Mouse (Mus musculus): ENCODE measurements around the gene Olfr572. TPM values are rescaled to one million over a fixed set of nuclear protein-coding genes. Genes with fewer than 3 reads are reported as not detected.

The Olfr572 gene
- polyA plus RNA-seq (2015; fragmentation: Nextera tagmentation; extraction: Ambion mirVana), result not detected in 2 replicates

DNA sequence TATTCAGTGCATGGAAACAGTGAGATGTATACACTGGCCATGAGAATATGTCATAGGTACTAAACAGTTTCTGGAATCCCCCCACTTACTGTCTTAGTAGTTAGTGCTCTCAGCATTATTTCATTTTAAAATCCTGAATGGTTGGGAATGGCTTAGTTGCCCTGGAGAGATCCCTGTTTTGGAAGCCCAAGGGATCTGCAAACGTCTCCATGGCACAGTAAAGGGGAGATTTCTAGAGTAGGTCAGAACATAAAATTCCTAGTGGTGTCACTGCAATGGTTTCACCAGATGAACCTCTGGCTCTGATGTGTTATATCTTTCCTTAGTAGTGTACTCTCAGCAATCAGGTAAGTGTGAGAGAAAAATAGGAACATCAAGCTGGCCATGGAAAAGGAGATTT, at the start of gene Olfr572:
Gene Olfr572 (plus strand): TSS at position 301 of the 400 bp plus-strand sequence.
- Histone ChIP-seq H3K4me2 (no peak within 1 kb of the TSS), H3K9me3 (no peaks in the 10 kb centered on the region), H3K27ac (no peak within 1 kb of the TSS), H3K9ac (no peak within 1 kb of the TSS), H3K4me1 (no peaks in the 10 kb centered on the region), H3K36me3 (no peaks in the 10 kb centered on the region), H3K4me3 (no peak within 1 kb of the TSS), H3K27me3 (no peaks in the 10 kb centered on the region)
- ATAC-seq (ENCODE audit: insufficient number of reproducible peaks, low FRiP score, low TSS enrichment, low read depth), result no peak
- WGBS, result 51% methylated on average over 1 of the region's 1 CpGs

DNA sequence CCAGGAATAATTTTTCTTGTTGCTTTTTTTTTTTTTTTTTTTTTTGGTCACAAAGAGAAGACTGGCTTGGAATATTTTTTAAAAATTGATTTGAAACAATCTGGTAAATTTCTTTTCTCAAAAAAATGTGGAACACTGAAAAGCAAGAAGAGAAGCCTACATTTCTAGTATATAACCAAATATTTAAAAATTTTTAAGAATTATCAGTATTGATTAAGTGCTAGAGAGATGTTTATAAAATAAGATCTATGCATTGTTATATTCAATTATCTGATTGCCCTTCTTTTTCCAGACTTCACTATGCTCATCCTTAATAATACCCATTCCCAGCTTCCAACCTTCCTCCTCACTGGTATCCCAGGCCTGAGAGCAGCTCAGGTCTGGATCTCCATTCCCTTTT, 47.4 kb upstream of the Olfr572 start, which contains the start of gene Olfr568:
Gene Olfr568 (plus strand): TSS at position 301 of the 400 bp plus-strand sequence.
- Histone ChIP-seq H3K9ac (no peak within 1 kb of the TSS), H3K27me3 (no peaks in the 10 kb centered on the region), H3K4me1 (no peaks in the 10 kb centered on the region), H3K4me3 (no peak within 1 kb of the TSS), H3K4me2 (no peak within 1 kb of the TSS), H3K36me3 (no peaks in the 10 kb centered on the region), H3K9me3 (no peaks in the 10 kb centered on the region), H3K27ac (no peak within 1 kb of the TSS)
- ATAC-seq (ENCODE audit: insufficient number of reproducible peaks, low FRiP score, low TSS enrichment, low read depth), result no peak

DNA sequence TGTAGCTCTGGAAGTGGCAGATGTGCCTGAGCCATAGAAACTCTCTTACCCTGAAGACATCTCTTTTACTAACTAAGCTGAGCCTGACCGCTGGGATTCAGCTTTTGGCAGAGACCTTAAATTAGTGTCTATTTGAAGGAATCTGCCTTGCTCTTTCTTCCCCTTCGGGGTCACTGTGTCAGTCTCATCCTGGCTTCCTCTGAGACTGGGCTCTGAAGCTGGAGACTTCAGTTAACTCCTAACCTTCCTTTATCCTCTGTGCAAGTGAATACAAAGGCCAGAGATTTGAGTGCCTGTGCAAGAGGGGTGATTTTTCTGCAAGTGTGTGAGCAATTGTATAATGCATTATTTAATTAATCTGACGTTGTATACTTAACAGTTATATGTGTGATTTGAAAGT, 33.4 kb upstream of the Olfr572 start, which contains the start of gene Olfr569:
Gene Olfr569 (minus strand): TSS at position 101 of the 400 bp plus-strand sequence.
- no peaks in the 10 kb centered on the region for H3K36me3 ChIP-seq
- no peak within 1 kb of the TSS for H3K27ac ChIP-seq
- no peaks in the 10 kb centered on the region for H3K27me3 ChIP-seq
- no peaks in the 10 kb centered on the region for H3K9me3 ChIP-seq
- 74% methylated on average over 3 of the region's 3 CpGs for WGBS
- no peak for ATAC-seq (ENCODE audit: insufficient number of reproducible peaks, low FRiP score, low TSS enrichment, low read depth)
- no peak within 1 kb of the TSS for H3K9ac ChIP-seq
- H3K4me2 ChIP-seq, result no peak within 1 kb of the TSS
- H3K4me1 ChIP-seq, result no peaks in the 10 kb centered on the region
- H3K4me3 ChIP-seq, result no peak within 1 kb of the TSS

DNA sequence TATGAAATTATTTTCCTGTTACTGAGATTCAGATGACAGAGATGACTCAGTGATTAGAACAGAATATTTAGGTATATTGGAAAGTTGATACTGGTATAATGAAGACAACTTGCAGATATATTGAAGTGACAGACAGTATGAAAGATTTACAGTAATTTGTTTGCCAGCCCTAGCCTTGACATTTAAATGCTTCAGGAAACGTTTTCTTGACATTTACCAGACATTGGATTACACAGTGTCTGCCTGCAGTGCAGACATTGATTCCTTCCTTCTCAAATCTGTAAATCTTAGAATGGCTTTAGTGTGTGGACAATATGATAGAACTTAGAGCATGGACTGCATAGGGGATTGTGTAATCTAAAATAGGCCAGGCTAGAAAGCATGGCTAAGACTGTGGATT, 8.9 kb upstream of the Olfr572 start:
- WGBS, result 8% methylated on average over 1 of the region's 1 CpGs
- no peaks in the 10 kb centered on the region for H3K4me1 ChIP-seq
- H3K4me2 ChIP-seq, result no peak overlapping the region
- H3K27me3 ChIP-seq, result no peaks in the 10 kb centered on the region
- no peak overlapping the region for H3K4me3 ChIP-seq
- H3K27ac ChIP-seq, result no peak overlapping the region
- no peak for ATAC-seq (ENCODE audit: insufficient number of reproducible peaks, low FRiP score, low TSS enrichment, low read depth)
- no peaks in the 10 kb centered on the region for H3K36me3 ChIP-seq
- H3K9ac ChIP-seq, result no peak overlapping the region
- no peaks in the 10 kb centered on the region for H3K9me3 ChIP-seq

DNA sequence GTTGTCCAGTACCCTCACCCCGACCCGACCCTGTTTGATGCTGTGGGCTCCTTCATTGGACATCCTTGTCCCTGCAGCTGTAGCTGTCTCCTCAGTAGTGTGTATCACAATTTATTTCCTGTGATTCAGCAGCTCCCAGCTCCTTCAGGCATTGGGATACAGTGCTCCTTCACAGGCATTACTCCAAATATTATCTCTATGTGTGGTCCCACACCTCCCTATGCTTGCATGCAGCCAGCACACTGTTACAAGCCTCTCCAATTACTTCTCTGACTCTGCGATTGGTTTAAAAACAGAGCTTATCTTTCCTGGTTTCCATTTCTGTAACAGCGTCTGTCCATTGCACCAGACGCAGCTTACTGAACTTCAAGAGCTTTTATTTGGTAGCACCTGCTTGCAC, 7.8 kb upstream of the Olfr572 start:
- Histone ChIP-seq H3K27me3 (no peaks in the 10 kb centered on the region), H3K36me3 (no peaks in the 10 kb centered on the region), H3K9ac (no peak overlapping the region), H3K9me3 (no peaks in the 10 kb centered on the region), H3K4me1 (no peaks in the 10 kb centered on the region), H3K4me2 (no peak overlapping the region), H3K4me3 (no peak overlapping the region), H3K27ac (no peak overlapping the region)
- WGBS, result 58% methylated on average over 5 of the region's 5 CpGs
- ATAC-seq (ENCODE audit: insufficient number of reproducible peaks, low FRiP score, low TSS enrichment, low read depth), result no peak

DNA sequence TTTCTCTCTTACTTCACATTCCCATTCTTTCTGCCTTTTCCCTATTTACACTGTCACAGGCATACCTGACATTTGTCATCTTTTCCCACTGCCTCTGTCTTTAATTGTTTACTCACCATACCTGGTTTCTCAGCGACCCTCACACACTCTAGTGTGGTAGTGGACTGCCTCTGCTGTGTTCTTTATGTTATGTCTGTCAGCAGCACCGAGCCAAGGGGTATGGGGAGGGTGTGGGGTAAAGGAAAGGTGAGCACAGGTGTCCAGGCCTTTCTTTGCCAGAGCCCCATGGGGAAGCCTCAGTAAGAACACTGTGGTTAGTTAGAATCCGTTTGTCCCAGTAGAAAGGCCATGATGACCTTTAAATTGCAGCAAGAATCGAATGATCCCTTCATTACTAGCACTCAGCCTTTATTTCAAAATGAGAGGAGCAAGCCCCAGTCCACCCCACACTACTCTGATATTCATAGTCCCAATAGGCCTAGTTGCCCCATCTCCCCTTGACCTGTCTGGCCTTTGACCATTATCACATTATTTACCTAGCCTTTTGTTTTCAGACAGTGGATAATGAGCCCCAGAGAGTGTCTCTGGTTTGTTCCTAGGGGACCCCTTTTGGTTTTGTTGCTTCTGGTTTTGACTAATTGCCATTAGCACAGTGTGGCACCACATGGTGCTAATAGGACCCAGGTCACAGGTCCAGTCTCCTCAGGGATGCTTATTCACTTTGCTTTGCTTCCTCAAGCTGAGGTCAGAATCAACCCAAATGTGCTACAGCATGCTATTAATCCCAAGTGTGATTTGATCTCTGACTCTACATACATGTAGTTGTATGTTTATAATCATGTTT, 7.0 kb upstream of the Olfr572 start, which contains the start of gene Olfr571:
Gene Olfr571 (minus strand): TSS at position 505 of the 844 bp plus-strand sequence.
- no peak for ATAC-seq (ENCODE audit: insufficient number of reproducible peaks, low FRiP score, low TSS enrichment, low read depth)

DNA sequence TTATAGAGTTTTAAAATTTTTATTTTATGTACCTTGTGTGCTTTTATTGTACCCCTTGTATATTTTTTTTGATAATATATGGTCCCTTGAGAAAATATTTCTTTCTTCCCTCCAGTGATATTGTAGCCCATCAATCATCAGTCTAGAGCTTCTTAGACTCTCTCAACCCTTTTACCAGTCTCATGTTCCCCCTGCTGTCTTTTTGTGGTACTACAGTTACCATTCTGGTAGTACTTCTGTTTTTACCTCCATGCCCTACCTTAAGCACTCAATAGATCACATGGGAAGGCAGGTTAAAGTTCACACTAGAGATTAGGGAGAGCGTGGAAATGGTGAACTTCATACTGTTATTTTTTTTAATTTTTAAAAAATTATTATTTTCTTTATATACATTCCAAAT, 4.6 kb upstream of the Olfr572 start:
- H3K4me3 ChIP-seq, result no peak overlapping the region
- no peak overlapping the region for H3K4me2 ChIP-seq
- 25% methylated on average over 1 of the region's 1 CpGs for WGBS
- H3K36me3 ChIP-seq, result no peaks in the 10 kb centered on the region
- no peaks in the 10 kb centered on the region for H3K4me1 ChIP-seq
- H3K9me3 ChIP-seq, result no peaks in the 10 kb centered on the region
- no peak for ATAC-seq (ENCODE audit: insufficient number of reproducible peaks, low FRiP score, low TSS enrichment, low read depth)
- H3K27ac ChIP-seq, result no peak overlapping the region
- H3K27me3 ChIP-seq, result no peaks in the 10 kb centered on the region
- H3K9ac ChIP-seq, result no peak overlapping the region

More for the DNA sequence above, 7.0 kb upstream of the Olfr572 start, which contains the start of gene Olfr571:
- Histone ChIP-seq H3K4me2 (no peak within 1 kb of the TSS), H3K27ac (no peak within 1 kb of the TSS), H3K27me3 (no peaks in the 10 kb centered on the region), H3K4me1 (no peaks in the 10 kb centered on the region), H3K9me3 (no peaks in the 10 kb centered on the region), H3K9ac (no peak within 1 kb of the TSS), H3K36me3 (no peaks in the 10 kb centered on the region), H3K4me3 (no peak within 1 kb of the TSS)
- 58% methylated on average over 4 of the region's 4 CpGs for WGBS

DNA sequence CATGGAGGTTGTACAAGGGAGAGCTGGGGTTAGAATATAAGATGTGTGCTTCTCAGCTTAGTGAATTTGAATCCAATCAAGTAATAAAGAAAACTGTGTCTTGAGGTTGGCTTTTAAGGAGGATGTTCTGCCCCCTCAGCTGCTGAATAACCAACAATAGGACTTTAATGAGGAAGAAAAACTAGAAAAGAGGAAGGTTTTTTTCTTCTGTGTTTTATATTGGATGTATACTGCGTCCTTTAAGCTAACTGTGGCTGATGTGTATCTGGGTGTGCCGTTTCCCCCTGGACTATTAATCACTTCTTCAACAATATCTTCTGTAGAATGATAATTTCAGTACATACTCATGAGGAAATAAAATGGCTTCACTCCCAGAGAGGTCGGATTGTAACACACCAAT, 2.9 kb downstream of the Olfr572 start:
- ATAC-seq (ENCODE audit: insufficient number of reproducible peaks, low FRiP score, low TSS enrichment, low read depth), result no peak
- Histone ChIP-seq H3K4me2 (no peak overlapping the region), H3K27ac (no peak overlapping the region), H3K36me3 (no peaks in the 10 kb centered on the region), H3K4me3 (no peak overlapping the region), H3K9me3 (no peaks in the 10 kb centered on the region), H3K9ac (no peak overlapping the region), H3K4me1 (no peaks in the 10 kb centered on the region), H3K27me3 (no peaks in the 10 kb centered on the region)
- WGBS, result 66% methylated on average over 3 of the region's 3 CpGs

DNA sequence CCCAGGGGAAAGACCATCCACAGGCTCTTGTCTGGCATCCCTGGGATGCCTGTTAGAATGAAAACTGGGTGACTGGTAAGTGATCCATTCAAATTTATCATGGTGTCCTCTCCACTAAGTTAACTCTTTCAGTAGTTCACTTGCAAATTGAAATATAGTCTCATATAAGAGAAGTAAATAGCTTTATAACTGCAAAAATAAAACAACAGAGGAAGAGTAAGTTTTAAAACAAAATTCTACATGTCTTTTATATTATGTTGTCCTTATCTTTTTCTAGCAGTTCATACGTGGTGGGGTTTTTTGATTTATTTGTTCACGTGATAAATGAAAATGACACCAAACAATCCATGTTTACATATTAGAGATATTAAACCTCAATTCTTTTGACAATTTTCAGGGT, 18.3 kb downstream of the Olfr572 start, which contains the start of gene Olfr573-ps1:
Gene Olfr573-ps1 (minus strand): TSS at position 101 of the 400 bp plus-strand sequence.
- Histone ChIP-seq H3K4me1 (no peaks in the 10 kb centered on the region), H3K36me3 (no peaks in the 10 kb centered on the region), H3K4me3 (no peak within 1 kb of the TSS), H3K27me3 (no peaks in the 10 kb centered on the region), H3K27ac (no peak within 1 kb of the TSS), H3K4me2 (no peak within 1 kb of the TSS), H3K9me3 (no peaks in the 10 kb centered on the region), H3K9ac (no peak within 1 kb of the TSS)
- WGBS, result 89% methylated on average over 2 of the region's 2 CpGs
- ATAC-seq (ENCODE audit: insufficient number of reproducible peaks, low FRiP score, low TSS enrichment, low read depth), result no peak

DNA sequence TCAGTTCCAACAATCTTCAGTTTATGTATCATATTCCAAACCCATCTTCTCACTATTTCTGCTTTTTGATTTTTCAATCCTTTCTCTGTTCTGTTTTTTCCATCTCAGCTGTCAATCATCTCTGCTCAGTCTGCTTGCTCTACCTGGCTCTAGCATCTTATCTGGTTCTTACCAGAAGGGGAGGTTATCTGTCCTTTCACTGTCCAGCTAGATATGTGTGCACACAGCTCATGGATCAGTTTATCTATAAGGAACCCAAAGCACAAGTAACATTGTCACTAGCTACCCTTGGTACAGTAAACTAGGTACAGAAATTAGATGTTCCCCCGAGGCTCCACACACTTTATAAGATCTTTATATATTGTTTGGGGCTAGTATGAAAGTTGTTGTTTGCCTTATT, 19.2 kb downstream of the Olfr572 start:
- 76% methylated on average over 1 of the region's 1 CpGs for WGBS

DNA sequence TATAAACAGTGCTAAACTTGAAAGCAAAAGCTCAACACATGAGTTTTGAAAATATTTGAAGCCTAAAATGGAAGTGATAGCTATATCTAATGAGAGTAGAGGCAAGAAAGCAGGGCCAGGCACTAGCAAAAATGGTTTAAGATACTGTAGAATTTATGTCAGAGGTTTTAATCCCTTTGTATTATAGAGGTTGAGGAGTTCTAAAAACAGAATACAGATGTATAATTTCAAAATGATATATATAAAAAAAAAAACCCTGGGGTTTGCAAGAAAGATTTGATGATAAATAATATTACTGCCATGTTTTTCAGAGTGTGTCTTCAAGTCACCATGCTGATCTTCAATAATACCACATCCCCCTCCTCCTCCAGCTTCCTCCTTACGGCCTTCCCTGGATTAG, 24.0 kb downstream of the Olfr572 start, which contains the start of gene Olfr574:
Gene Olfr574 (plus strand): TSS at position 301 of the 400 bp plus-strand sequence.
- Histone ChIP-seq H3K36me3 (no peaks in the 10 kb centered on the region), H3K4me3 (no peak within 1 kb of the TSS), H3K9me3 (no peaks in the 10 kb centered on the region), H3K4me2 (no peak within 1 kb of the TSS), H3K27me3 (no peaks in the 10 kb centered on the region), H3K9ac (no peak within 1 kb of the TSS), H3K27ac (no peak within 1 kb of the TSS), H3K4me1 (no peaks in the 10 kb centered on the region)
- ATAC-seq (ENCODE audit: insufficient number of reproducible peaks, low FRiP score, low TSS enrichment, low read depth), result no peak
- 87% methylated on average over 1 of the region's 1 CpGs for WGBS

More for the DNA sequence above, 19.2 kb downstream of the Olfr572 start:
- H3K4me1 ChIP-seq, result no peaks in the 10 kb centered on the region
- no peak overlapping the region for H3K9ac ChIP-seq
- H3K27ac ChIP-seq, result no peak overlapping the region
- no peaks in the 10 kb centered on the region for H3K36me3 ChIP-seq
- no peak for ATAC-seq (ENCODE audit: insufficient number of reproducible peaks, low FRiP score, low TSS enrichment, low read depth)
- H3K4me2 ChIP-seq, result no peak overlapping the region
- H3K27me3 ChIP-seq, result no peaks in the 10 kb centered on the region
- H3K9me3 ChIP-seq, result no peaks in the 10 kb centered on the region
- no peak overlapping the region for H3K4me3 ChIP-seq

DNA sequence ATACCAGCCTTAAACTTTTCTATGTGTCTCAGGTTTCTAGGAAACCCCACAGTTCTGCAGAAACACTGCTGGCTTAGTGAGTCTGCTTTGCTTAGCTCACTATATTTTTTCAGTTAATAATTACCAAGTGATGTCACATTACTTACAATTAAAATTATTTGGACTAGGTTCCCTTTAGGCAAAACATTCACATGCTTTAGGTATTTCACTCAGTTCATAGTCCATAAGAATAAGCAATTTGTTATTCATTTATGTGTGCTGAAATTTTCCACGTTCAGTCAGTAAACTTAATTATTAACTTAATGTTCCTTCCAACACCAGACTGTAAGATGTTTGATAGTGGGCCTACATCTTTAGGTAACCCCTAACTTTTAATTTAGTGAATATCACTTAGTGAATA, 26.5 kb downstream of the Olfr572 start:
- H3K4me1 ChIP-seq, result no peaks in the 10 kb centered on the region
- H3K27me3 ChIP-seq, result no peaks in the 10 kb centered on the region
- no peaks in the 10 kb centered on the region for H3K9me3 ChIP-seq
- 45% methylated on average over 1 of the region's 1 CpGs for WGBS
- ATAC-seq (ENCODE audit: insufficient number of reproducible peaks, low FRiP score, low TSS enrichment, low read depth), result no peak
- no peak overlapping the region for H3K27ac ChIP-seq
- no peak overlapping the region for H3K4me2 ChIP-seq
- no peaks in the 10 kb centered on the region for H3K36me3 ChIP-seq
- H3K9ac ChIP-seq, result no peak overlapping the region
- no peak overlapping the region for H3K4me3 ChIP-seq

Data from limb, embryonic 15.5 days (tissue).